Mouse (Mus musculus): ENCODE results near the gene Atpaf2. TPM values are rescaled to one million over a fixed set of nuclear protein-coding genes. Genes with fewer than 3 reads are reported as not detected.
"Not testable (repeated sequence)": the region's sequence is repeated elsewhere in the genome, so short reads cannot be mapped to it uniquely, and the experiment has no call there.

The Atpaf2 gene
- 10 to 100 TPM; 29.3 to 31.7 TPM for total RNA-seq (2021)
- long read RNA-seq, experiment 1, transcript Atpaf2-201 (8 exons, 1,813 nt) = major isoform, 42 of 58 reads
- long read RNA-seq, experiment 1, partial matches to known transcripts = 0 of 58 reads
- long read RNA-seq, experiment 1, other reads (novel, unspliced or antisense) = 14 of 58 reads
- long read RNA-seq, experiment 2, transcript Atpaf2-201 (8 exons, 1,813 nt) = major isoform, 38 of 54 reads
- long read RNA-seq, experiment 2, partial matches to known transcripts = 1 of 54 reads
- long read RNA-seq, experiment 2, other reads (novel, unspliced or antisense) = 14 of 54 reads

DNA sequence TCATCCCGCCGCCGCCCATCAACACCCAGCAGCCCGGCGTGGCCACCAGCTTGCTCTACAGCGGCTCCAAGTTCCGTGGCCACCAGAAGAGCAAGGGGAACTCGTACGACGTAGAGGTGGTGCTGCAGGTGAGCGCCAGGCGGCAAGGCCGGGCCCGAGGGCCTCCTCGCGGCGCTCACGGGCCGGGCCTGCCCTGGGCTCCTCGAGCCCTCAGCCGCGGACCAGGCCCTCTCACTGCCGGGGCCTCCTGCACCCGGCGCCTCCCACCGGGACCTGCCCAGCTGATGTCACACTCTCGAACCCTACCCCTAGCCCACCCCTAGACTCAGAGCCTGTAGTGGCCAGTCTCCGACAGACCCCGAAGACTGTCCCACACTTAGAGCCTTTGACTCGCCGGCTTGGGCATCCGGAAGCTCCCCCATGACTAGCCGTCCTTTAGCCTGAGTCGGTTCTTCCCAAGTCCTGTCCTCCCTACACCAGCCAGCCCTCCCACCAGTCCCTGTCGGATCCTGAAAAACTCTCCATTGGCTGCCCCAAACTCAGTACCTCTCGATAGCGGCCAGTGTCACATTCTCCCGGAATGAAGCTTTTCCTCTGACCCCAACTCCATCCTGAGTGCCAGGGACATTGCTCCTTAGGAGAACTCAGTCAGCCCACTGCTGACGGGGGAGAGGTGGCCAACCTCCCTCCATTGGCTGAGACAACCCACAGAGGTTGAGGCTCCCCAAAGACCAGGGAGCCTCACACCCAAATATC is at the start of gene Atpaf2:
Gene Atpaf2, minus strand, starts transcription at position 741 of the 756 bp plus-strand sequence.
- DNase-seq (ENCODE audit: low spot score in 2 of 2) = peak; percentile 24 to 44

- DNase-seq (ENCODE audit: low spot score in 2 of 2) = no peak
These were observed 47.7 kb upstream of the Atpaf2 start for GRCm38 (mm10) chr11:60465943-60466380.

- DNase-seq (ENCODE audit: low spot score in 2 of 2) = no peak
These were observed 39.7 kb upstream of the Atpaf2 start for GRCm38 (mm10) chr11:60457973-60458372.

GRCm38 (mm10) chr11:60454745-60455087 is 36.5 kb upstream of the Atpaf2 start:
- no peak for DNase-seq (ENCODE audit: low spot score in 2 of 2)

DNA sequence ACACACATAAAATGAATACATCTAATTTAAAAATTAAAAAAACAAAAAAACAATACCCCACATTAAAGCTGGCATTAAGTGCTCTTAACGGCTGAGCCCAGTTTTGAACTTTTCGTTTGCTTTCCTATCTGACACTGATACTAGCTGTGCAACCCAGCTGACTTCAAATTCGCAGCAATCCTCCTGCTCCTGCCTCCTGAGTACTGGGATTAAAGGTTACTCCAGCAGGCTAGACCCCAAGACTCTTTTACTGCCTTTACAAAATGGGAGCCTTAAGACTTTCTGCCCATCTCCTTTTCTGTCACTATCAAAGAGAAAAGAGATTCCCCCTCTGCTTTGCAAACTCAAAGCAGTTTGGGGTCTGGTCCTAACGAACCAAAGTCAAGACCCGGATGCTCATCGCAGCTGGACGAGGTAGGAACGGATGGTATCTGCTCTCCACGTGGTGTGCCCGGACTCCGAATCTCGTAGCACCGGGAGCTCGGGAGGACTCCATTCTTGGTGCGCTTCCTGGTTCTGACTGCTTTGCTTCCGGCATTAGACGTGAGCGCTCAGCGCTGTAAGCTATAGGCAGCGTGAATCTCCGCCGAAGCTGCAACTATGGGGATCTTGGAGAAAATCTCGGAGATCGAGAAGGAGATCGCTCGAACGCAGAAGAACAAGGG is 36.0 kb upstream of the Atpaf2 start, which contains the start of gene Drg2:
Gene Drg2, plus strand, starts transcription at position 512 of the 665 bp plus-strand sequence.
- peak; percentile 82 to 86 for DNase-seq (ENCODE audit: low spot score in 2 of 2)

DNA sequence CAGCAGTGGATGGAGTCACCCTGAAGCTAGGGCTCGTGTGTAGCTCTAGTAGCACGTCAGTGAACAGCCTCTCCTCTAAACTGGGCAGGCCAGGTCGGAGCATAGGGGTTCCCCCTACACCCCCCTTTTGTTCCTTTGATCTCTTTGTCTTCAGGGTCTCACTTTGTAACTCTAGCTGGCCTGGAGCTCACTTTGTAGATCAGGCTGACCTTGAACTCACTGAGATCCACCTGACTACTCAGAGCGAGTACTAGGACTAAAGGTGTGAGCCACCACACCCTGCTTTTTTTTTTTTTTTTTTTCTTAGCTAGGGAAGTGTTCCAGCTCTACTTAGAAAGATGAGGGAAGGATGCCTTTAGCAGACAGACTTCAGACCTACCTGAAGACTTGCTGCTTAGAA is 25.8 kb upstream of the Atpaf2 start:
- no peak for DNase-seq (ENCODE audit: low spot score in 2 of 2)

- DNase-seq (ENCODE audit: low spot score in 2 of 2) = no peak
These were observed 24.6 kb upstream of the Atpaf2 start for GRCm38 (mm10) chr11:60442896-60443295.

DNA sequence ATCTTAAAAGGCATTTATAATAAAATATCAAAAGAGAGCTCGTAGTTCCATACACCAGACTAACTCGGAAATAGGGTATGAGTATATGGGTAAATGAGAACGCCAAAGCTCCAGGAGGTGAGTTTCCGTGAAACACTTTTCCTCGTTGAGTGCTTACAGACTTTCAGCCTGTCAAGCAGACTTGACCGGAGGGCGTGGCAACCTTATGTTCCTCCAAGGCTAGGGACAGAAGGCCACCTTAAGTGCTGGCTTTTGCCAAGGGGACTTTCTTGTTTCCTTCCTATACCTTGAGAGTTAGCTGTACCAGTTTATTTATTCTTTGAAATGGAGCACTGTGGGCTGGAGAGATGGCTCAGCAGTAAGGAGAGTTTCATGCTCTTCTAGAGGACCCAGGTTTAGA is 21.9 kb upstream of the Atpaf2 start:
- DNase-seq (ENCODE audit: low spot score in 2 of 2) = no peak

GRCm38 (mm10) chr11:60439621-60440020 is 21.4 kb upstream of the Atpaf2 start:
- not testable (repeated sequence) for DNase-seq (ENCODE audit: low spot score in 2 of 2)

DNA sequence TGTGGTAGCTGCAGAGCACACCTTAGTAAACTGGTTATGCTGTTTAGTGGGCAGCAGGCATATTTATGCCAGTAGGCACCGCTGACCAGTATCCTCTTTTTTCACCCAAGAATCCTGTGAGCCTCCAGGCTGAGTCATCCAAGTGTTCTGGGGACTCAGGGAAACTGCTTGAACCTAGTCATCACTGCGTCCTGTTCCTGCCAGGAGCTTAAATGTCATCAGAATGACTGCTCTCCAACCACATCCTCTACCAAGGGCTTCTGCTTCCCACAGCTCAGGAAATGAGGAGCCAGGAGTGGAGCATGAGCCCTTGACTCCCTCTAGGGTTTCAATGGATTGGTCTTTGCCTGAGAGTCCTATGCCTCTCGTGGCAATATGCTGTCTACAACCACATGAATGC is 18.4 kb upstream of the Atpaf2 start:
- no peak for DNase-seq (ENCODE audit: low spot score in 2 of 2)

- no peak for DNase-seq (ENCODE audit: low spot score in 2 of 2)
These were observed 16.9 kb upstream of the Atpaf2 start for GRCm38 (mm10) chr11:60435133-60435532.

DNA sequence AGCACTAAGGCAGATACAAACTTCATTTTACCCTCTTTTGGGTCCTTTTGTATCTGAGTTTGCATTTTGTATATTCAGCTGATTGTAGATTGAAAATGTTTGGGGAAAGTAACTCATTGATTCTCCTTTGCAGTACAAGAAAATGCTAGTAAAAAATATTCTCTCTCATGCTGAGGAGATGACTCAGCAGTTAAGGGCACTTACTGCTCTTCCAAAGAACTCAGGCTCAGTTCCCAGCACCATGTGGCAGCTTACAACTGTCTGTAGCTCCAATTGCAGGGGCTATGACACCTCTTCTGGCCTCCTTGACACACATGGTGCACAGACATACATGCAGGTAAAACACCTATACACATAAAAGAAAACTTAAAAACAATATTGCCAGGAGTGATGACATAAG is 15.2 kb upstream of the Atpaf2 start:
- no peak for DNase-seq (ENCODE audit: low spot score in 2 of 2)

GRCm38 (mm10) chr11:60427628-60428027 is 9.4 kb upstream of the Atpaf2 start:
- no peak for DNase-seq (ENCODE audit: low spot score in 2 of 2)

GRCm38 (mm10) chr11:60426417-60426816 is 8.2 kb upstream of the Atpaf2 start:
- DNase-seq (ENCODE audit: low spot score in 2 of 2) = no peak

GRCm38 (mm10) chr11:60423006-60423405 is 4.7 kb upstream of the Atpaf2 start:
- no peak for DNase-seq (ENCODE audit: low spot score in 2 of 2)

DNA sequence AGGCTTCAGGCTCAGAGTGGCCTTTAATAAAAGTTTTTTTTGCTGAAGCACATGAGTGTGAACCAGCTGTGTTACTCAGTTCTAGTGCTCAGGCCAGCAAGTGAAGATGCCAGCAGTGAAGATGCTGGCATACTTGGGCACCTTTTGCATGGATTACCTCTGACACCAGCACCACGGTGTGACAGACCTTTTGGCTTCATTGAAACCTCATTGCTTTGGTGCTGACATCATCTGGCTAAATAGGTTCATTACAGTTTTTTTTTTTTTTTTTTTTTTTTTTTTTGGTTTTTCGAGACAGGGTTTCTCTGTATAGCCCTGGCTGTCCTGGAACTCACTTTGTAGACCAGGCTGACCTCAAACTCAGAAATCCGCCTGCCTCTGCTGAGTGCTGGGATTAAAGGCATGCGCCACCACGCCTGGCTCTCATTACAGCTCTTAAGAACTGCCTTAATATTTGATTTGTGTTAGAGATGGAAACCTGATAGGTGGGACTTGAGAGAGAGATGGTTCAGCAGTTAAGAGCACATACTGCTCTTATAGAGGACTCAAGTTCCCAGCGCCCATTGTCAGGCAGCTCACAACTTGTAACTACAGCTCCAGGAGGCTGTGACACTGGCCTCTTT is 3.9 kb upstream of the Atpaf2 start:
- no peak for DNase-seq (ENCODE audit: low spot score in 2 of 2)

- DNase-seq (ENCODE audit: low spot score in 2 of 2) = no peak
These were observed 181 bp upstream of the Atpaf2 start for GRCm38 (mm10) chr11:60418473-60418803.

DNA sequence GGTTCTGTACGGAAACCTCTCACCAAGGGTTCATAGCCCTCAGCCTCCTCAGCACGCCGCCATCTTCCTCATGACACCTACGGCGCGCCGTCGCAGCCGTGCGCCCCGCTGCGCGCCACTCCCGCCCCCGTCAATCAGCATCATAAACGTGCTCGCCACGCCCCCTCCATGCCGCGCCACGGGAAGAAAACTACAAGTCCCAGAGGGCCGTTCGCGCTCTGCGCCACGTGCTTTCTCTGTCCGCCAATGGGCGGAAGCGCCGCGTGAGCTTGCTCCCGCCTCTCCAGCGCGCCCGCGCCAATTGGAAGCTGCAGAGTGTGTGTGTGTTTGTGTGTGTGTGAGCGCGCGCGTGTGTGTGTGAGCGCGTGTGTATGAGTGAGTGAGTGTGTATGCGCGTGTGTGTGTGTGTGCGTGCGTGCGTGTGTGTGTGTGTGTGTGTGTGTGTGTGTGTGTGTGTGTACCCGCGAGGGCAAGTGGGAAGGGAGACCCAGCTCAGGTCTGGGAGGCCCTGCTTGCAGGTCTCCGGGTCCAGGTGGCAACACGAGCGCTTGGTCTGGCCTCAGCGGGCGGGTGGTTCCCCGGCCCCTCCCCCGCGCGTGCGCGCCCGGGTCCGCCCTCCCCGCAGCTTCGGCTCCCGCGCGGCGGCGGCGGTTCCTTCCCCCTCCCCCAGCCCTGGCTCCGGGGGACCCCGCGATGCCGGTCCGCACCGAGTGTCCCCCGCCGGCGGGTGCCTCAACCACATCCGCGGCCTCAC is 1.1 kb downstream of the Atpaf2 start, which contains the start of gene Gid4:
Gene Gid4, plus strand, starts transcription at position 183 of the 754 bp plus-strand sequence.
- DNase-seq (ENCODE audit: low spot score in 2 of 2) = peak; percentile 99

GRCm38 (mm10) chr11:60416590-60416962 is 1.7 kb downstream of the Atpaf2 start:
- DNase-seq (ENCODE audit: low spot score in 2 of 2) = no peak

DNA sequence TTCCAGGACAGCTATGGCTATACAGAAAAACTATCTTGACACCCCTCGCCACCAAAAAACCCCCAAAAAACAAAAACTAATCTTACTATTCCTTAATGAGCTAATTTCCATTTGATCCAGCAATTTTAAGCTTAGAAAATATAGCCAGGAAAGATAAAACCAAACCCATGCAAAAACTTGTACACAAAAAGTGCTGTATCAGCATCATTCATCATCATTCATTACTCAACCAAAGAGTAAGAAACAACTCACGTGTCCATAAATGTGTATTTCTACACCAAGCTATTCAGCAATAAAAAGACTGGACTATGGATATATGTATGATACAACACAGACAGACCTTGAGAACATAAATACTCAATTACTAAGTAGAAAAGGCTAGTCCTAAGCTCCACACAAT is 5.3 kb downstream of the Atpaf2 start:
- no peak for DNase-seq (ENCODE audit: low spot score in 2 of 2)

- DNase-seq (ENCODE audit: low spot score in 2 of 2) = peak; percentile 35 to 70
These were observed 6.1 kb downstream of the Atpaf2 start for GRCm38 (mm10) chr11:60412173-60412572.

Data from gastrocnemius, postnatal 4 days (tissue).